Mouse (Mus musculus) cerebellum, adult 2 months (tissue): ENCODE data around the gene Tspan4.

Experiments
- CTCF ChIP-seq: fragments of 200-500 bp; IDR thresholded peaks from 2 replicates; pipeline ENCODE4 v1.5.1; 2011; ENCODE audit warnings: low read depth, mild to moderate bottlenecking, control low read depth, low read length, moderate library complexity, borderline replicate concordance; ENCODE audit not compliant: insufficient read depth
- POLR2A ChIP-seq: fragments of 200-500 bp; IDR thresholded peaks from 2 replicates; pipeline ENCODE4 v1.6.1; 2011; ENCODE audit warnings: low read length, control low read depth, borderline replicate concordance; ENCODE audit not compliant: insufficient read depth

GRCm38 (mm10) chr7:141487141-141487540 lies 12.1 kb downstream of the Tspan4 start:
- TF ChIP-seq CTCF (no peak), POLR2A (no peak)
